Mouse (Mus musculus) heart, embryonic 16.5 days (tissue): Measurements from ENCODE around the gene Dlat. TPM values are rescaled to one million over a fixed set of nuclear protein-coding genes. Genes with fewer than 3 reads are reported as not detected.
A peak's percentile ranks its signal among the peaks of the same experiment; 100 is the strongest.

Source experiments
- ATAC-seq: fragments of 200-750 bp; cut with Nextera tagmentation; replicated peaks from 2 replicates; pipeline ENCODE4 v1.8.0; 2017; ENCODE audit warnings: moderate number of reproducible peaks; ENCODE audit not compliant: insufficient read depth, low FRiP score; ENCODE audit errors: extremely low read depth
- H3K27ac ChIP-seq: fragments of 300-500 bp; sonication (generic); 2 replicates; pipeline ENCODE4 v1.5.1; 2014; ENCODE audit warnings: mild to moderate bottlenecking, low read length, control low read depth, moderate library complexity
- H3K27me3 ChIP-seq: fragments of 300-500 bp; sonication (generic); 2 replicates; pipeline ENCODE4 v1.6.1; 2014; ENCODE audit warnings: low read length, mixed read lengths; ENCODE audit not compliant: control insufficient read depth, insufficient read depth
- H3K36me3 ChIP-seq: fragments of 300-500 bp; sonication (generic); 2 replicates; pipeline ENCODE4 v1.6.1; 2014; ENCODE audit not compliant: control insufficient read depth, insufficient read depth
- H3K4me1 ChIP-seq: fragments of 300-500 bp; sonication (generic); 2 replicates; pipeline ENCODE4 v1.6.1; 2014; ENCODE audit warnings: low read length, mixed read lengths; ENCODE audit not compliant: control insufficient read depth, insufficient read depth
- H3K4me2 ChIP-seq: fragments of 300-500 bp; sonication (generic); 2 replicates; pipeline ENCODE4 v1.6.1; 2014; ENCODE audit warnings: low read depth, mild to moderate bottlenecking, control low read depth, low read length
- H3K4me3 ChIP-seq: fragments of 300-500 bp; sonication (generic); 2 replicates; pipeline ENCODE4 v1.5.1; 2014; ENCODE audit warnings: mild to moderate bottlenecking, control low read depth, low read length
- H3K9ac ChIP-seq: fragments of 300-500 bp; sonication (generic); 2 replicates; pipeline ENCODE4 v1.6.1; 2014; ENCODE audit warnings: low read length, control low read depth
- H3K9me3 ChIP-seq: fragments of 300-500 bp; sonication (generic); replicated peaks from 2 replicates; pipeline ENCODE4 v1.6.1; 2016; ENCODE audit warnings: low read length; ENCODE audit not compliant: control insufficient read depth
- WGBS: fragments of 180-500 bp; shearing (Covaris S2); extraction: QIAGEN DNeasy Blood & Tissue Kit; methylation state at CpG from one replicate; pipeline ENCODE4 v1.1.7; 2014; 5-methylcytosine and 5-hydroxymethylcytosine counted together
- polyA plus RNA-seq: library from polyadenylated mRNA; unstranded; fragments of >200 nt; fragmentation: Nextera tagmentation; extraction: Ambion mirVana; gene quantifications from 2 replicates; pipeline ENCODE4 v1.2.1, GENCODE M21; 2015

Gene Dlat
- polyA plus RNA-seq, 1 experiment from 2014 or later, result 147 TPM

GRCm38 (mm10) chr9:50667579-50668498, 8.3 kb upstream of the Dlat start:
- Histone ChIP-seq H3K9ac (no peak overlapping the region), H3K9me3 (no peaks in the 10 kb centered on the region), H3K27ac (no peak overlapping the region), H3K4me2 (no peak overlapping the region), H3K27me3 (no peaks in the 10 kb centered on the region), H3K4me1 (no peaks in the 10 kb centered on the region), H3K36me3 (peaks cover 5% of the 10 kb centered on the region; the same call in 1 of the 2 replicates), H3K4me3 (no peak overlapping the region)
- WGBS, result 61% methylated on average over 8 of the region's 8 CpGs
- ATAC-seq, result peak; percentile 45; the same call in 1 of the 2 replicates

GRCm38 (mm10) chr9:50666442-50666841, 6.9 kb upstream of the Dlat start:
- no peak overlapping the region for H3K27ac ChIP-seq
- no peak overlapping the region for H3K9ac ChIP-seq
- no peaks in the 10 kb centered on the region for H3K27me3 ChIP-seq
- no peaks in the 10 kb centered on the region for H3K9me3 ChIP-seq
- WGBS, result 74% methylated on average over 6 of the region's 6 CpGs
- peaks cover 5% of the 10 kb centered on the region; the same call in 1 of the 2 replicates for H3K36me3 ChIP-seq
- H3K4me3 ChIP-seq, result no peak overlapping the region
- no peak overlapping the region for H3K4me2 ChIP-seq
- no peaks in the 10 kb centered on the region for H3K4me1 ChIP-seq
- ATAC-seq, result no peak

- H3K27me3 ChIP-seq, result no peaks in the 10 kb centered on the region
- H3K27ac ChIP-seq, result peak overlapping the region; percentile 20; the same call in 1 of the 2 replicates
- H3K9me3 ChIP-seq, result no peaks in the 10 kb centered on the region
- 71% methylated on average over 5 of the region's 5 CpGs for WGBS
- H3K4me2 ChIP-seq, result no peak overlapping the region
- no peak for ATAC-seq
- peaks cover 5% of the 10 kb centered on the region; the same call in 1 of the 2 replicates for H3K4me1 ChIP-seq
- no peak overlapping the region for H3K9ac ChIP-seq
- no peak overlapping the region for H3K4me3 ChIP-seq
- peaks cover 5% of the 10 kb centered on the region; the same call in 1 of the 2 replicates for H3K36me3 ChIP-seq
Observed at GRCm38 (mm10) chr9:50664826-50665225, 5.2 kb upstream of the Dlat start.

GRCm38 (mm10) chr9:50660431-50660830, 851 bp upstream of the Dlat start:
- H3K4me1 ChIP-seq, result peaks cover 18% of the 10 kb centered on the region
- H3K27me3 ChIP-seq, result no peaks in the 10 kb centered on the region
- no peak for ATAC-seq
- H3K9ac ChIP-seq, result peak overlapping the region; percentile 98
- no peaks in the 10 kb centered on the region for H3K9me3 ChIP-seq
- WGBS, result 18% methylated on average over 12 of the region's 12 CpGs
- peak overlapping the region; percentile 76 for H3K4me3 ChIP-seq
- peak overlapping the region; percentile 65 for H3K4me2 ChIP-seq
- peak overlapping the region; percentile 93 for H3K27ac ChIP-seq
- peaks cover 15% of the 10 kb centered on the region for H3K36me3 ChIP-seq

- H3K36me3 ChIP-seq, result peaks cover 15% of the 10 kb centered on the region
- H3K4me3 ChIP-seq, result peak overlapping the region; percentile 76
- peak overlapping the region; percentile 93 for H3K27ac ChIP-seq
- H3K9ac ChIP-seq, result peak overlapping the region; percentile 98
- WGBS, result under 1% methylated on average over 28 of the region's 28 CpGs
- peak; percentile 52; the same call in 1 of the 2 replicates for ATAC-seq
- no peaks in the 10 kb centered on the region for H3K9me3 ChIP-seq
- H3K4me2 ChIP-seq, result peak overlapping the region; percentile 65
- H3K27me3 ChIP-seq, result no peaks in the 10 kb centered on the region
- H3K4me1 ChIP-seq, result peaks cover 18% of the 10 kb centered on the region
Observed at GRCm38 (mm10) chr9:50658941-50659388, 615 bp downstream of the Dlat start.

GRCm38 (mm10) chr9:50658391-50658790, 1.2 kb downstream of the Dlat start:
- Histone ChIP-seq H3K27me3 (no peaks in the 10 kb centered on the region), H3K9ac (peak overlapping the region; percentile 98), H3K9me3 (no peaks in the 10 kb centered on the region), H3K4me1 (peaks cover 18% of the 10 kb centered on the region), H3K4me3 (peak overlapping the region; percentile 76), H3K4me2 (peak overlapping the region; percentile 65), H3K36me3 (peaks cover 21% of the 10 kb centered on the region), H3K27ac (peak overlapping the region; percentile 93; the same call in 1 of the 2 replicates)
- ATAC-seq, result no peak
- WGBS, result 11% methylated on average over 5 of the region's 5 CpGs

- WGBS, result 93% methylated on average over 10 of the region's 10 CpGs
- Histone ChIP-seq H3K4me2 (no peak overlapping the region), H3K4me3 (no peak overlapping the region), H3K36me3 (peaks cover 66% of the 10 kb centered on the region), H3K27ac (no peak overlapping the region), H3K9ac (no peak overlapping the region), H3K27me3 (no peaks in the 10 kb centered on the region), H3K9me3 (no peaks in the 10 kb centered on the region), H3K4me1 (no peaks in the 10 kb centered on the region)
- ATAC-seq, result no peak
Observed at GRCm38 (mm10) chr9:50650503-50650902, 9.1 kb downstream of the Dlat start.

GRCm38 (mm10) chr9:50646826-50647370, 12.7 kb downstream of the Dlat start:
- peaks cover 78% of the 10 kb centered on the region for H3K36me3 ChIP-seq
- no peak overlapping the region for H3K9ac ChIP-seq
- H3K4me3 ChIP-seq, result no peak overlapping the region
- no peak overlapping the region for H3K4me2 ChIP-seq
- H3K27me3 ChIP-seq, result no peaks in the 10 kb centered on the region
- ATAC-seq, result no peak
- H3K4me1 ChIP-seq, result no peaks in the 10 kb centered on the region
- H3K27ac ChIP-seq, result no peak overlapping the region
- 75% methylated on average over 10 of the region's 10 CpGs for WGBS
- no peaks in the 10 kb centered on the region for H3K9me3 ChIP-seq

GRCm38 (mm10) chr9:50634270-50634669, 25.3 kb downstream of the Dlat start:
- no peak overlapping the region for H3K9ac ChIP-seq
- H3K4me2 ChIP-seq, result no peak overlapping the region
- H3K27me3 ChIP-seq, result no peaks in the 10 kb centered on the region
- no peak overlapping the region for H3K4me3 ChIP-seq
- no peak for ATAC-seq
- no peak overlapping the region for H3K27ac ChIP-seq
- peaks cover 33% of the 10 kb centered on the region for H3K36me3 ChIP-seq
- no peaks in the 10 kb centered on the region for H3K4me1 ChIP-seq
- no peaks in the 10 kb centered on the region for H3K9me3 ChIP-seq
- 96% methylated on average over 11 of the region's 11 CpGs for WGBS
